Mouse (Mus musculus): ENCODE measurements around the gene Phactr2.

DNA sequence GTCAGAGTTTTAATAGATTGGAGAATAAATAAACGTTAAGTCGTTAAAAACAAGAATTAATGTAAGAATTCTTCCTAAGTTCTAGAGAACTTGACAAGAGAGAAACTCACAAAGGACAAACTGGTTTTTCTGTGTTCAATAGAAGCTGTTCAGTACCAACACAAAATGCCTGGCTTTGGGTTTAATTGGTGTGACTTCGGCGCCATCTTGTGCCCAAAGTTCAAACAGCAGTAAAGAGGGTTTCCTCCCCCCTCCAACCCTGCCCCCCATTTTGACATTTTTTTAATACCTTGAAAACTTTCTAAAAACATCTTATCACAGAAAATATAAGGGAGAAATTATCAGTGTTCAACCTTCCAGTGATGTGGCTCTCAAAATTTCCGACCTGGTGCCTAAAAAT lies 44.4 kb downstream of the Phactr2 start:
- TF ChIP-seq POLR2A (IDR thresholded peaks at IDR 0.05; ENCODE audit: low read depth, low read length) (no peak), CTCF (IDR thresholded peaks at IDR 0.05; ENCODE audit: extremely low read depth, insufficient read depth, insufficient read length, insufficient replicate concordance) (peak; percentile 62; the same call in 1 of the 2 replicates)
